Mouse (Mus musculus): Measurements from ENCODE around the gene Gcnt2.

- TF ChIP-seq POLR2A (IDR thresholded peaks at IDR 0.05; ENCODE audit: insufficient read depth, low read length) (no peak), CTCF (IDR thresholded peaks at IDR 0.05; ENCODE audit: low read depth, low read length) (no peak)
Measured at GRCm38 (mm10) chr13:40937586-40937985, 78.0 kb downstream of the Gcnt2 start.

All from ES-Bruce4 (cell line).